Mouse (Mus musculus) hindbrain, embryonic 11.5 days (tissue): Measurements from ENCODE around the gene Nol9. TPM values are rescaled to one million over a fixed set of nuclear protein-coding genes. Genes with fewer than 3 reads are reported as not detected.

Source experiments
- ATAC-seq: fragments of 200-750 bp; cut with Nextera tagmentation; 2 replicates; pipeline ENCODE4 v1.8.0; 2017; ENCODE audit warnings: mild to moderate bottlenecking, moderate TSS enrichment, moderate library complexity; ENCODE audit not compliant: low FRiP score
- DNase-seq: peaks from one replicate; pipeline ENCODE4 v3.0.0-alpha.2; 2015; ENCODE audit warnings: low spot score
- H3K27ac ChIP-seq: fragments of 300-500 bp; sonication (generic); 2 replicates; pipeline ENCODE4 v1.5.1; 2014; ENCODE audit warnings: mild to moderate bottlenecking, low read depth, low read length
- H3K27me3 ChIP-seq: fragments of 300-500 bp; sonication (generic); 2 replicates; pipeline ENCODE4 v1.6.1; 2014; ENCODE audit warnings: mild to moderate bottlenecking, low read length, moderate library complexity, mixed read lengths; ENCODE audit not compliant: control insufficient read depth, insufficient read depth
- H3K36me3 ChIP-seq: fragments of 300-500 bp; sonication (generic); 2 replicates; pipeline ENCODE4 v1.6.1; 2014; ENCODE audit warnings: mild to moderate bottlenecking, low read length, moderate library complexity, mixed read lengths; ENCODE audit not compliant: control insufficient read depth, insufficient read depth
- H3K4me1 ChIP-seq: fragments of 300-500 bp; sonication (generic); replicated peaks from 2 replicates; pipeline ENCODE4 v1.6.1; 2014; ENCODE audit warnings: low read length, mixed read lengths; ENCODE audit not compliant: control insufficient read depth, insufficient read depth
- H3K4me2 ChIP-seq: fragments of 300-500 bp; sonication (generic); replicated peaks from 2 replicates; pipeline ENCODE4 v1.6.1; 2014; ENCODE audit warnings: mild to moderate bottlenecking, low read depth, low read length
- H3K4me3 ChIP-seq: fragments of 300-500 bp; sonication (generic); 2 replicates; pipeline ENCODE4 v1.5.1; 2014; ENCODE audit warnings: low read depth, low read length
- H3K9ac ChIP-seq: fragments of 300-500 bp; sonication (generic); 2 replicates; pipeline ENCODE4 v1.6.1; 2014; ENCODE audit warnings: low read depth, low read length
- H3K9me3 ChIP-seq: fragments of 300-500 bp; sonication (generic); 2 replicates; pipeline ENCODE4 v1.6.1; 2016; ENCODE audit warnings: low read length; ENCODE audit not compliant: control insufficient read depth
- WGBS: fragments of 180-500 bp; shearing (Covaris S2); extraction: QIAGEN DNeasy Blood & Tissue Kit; methylation state at CpG from one replicate; pipeline ENCODE4 v1.1.7; 2014; 5-methylcytosine and 5-hydroxymethylcytosine counted together
- polyA plus RNA-seq: library from polyadenylated mRNA; unstranded; fragments of >200 nt; fragmentation: Nextera tagmentation; extraction: Ambion mirVana; gene quantifications from 2 replicates; pipeline ENCODE4 v1.2.1, GENCODE M21; 2014

Nol9 gene
- polyA plus RNA-seq, 1 experiment from 2014 or later: 23.2 TPM

DNA sequence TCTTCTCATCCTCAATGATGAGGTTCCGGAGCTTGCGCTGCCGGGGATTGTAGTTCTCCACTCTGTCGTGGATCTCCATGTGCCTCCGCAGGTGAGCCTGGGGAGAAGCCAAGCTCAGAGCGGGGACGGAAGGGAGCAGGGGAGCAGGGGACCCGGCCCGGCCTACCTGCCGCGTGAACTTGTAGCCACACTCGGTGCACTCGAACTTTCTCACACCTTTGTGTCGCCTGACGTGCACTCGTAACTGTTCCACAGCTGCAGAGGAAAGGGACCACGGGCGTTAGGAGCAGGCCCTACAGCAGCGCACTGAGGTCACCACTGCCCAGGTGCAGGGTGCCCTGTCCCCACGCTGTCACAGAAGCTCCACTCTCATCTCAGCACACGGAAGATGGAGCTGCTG, 19.1 kb upstream of the Nol9 start:
- H3K36me3 ChIP-seq: peaks cover 8% of the 10 kb centered on the region
- 96% methylated on average over 21 of the region's 21 CpGs for WGBS
- no peak overlapping the region for H3K27ac ChIP-seq

DNA sequence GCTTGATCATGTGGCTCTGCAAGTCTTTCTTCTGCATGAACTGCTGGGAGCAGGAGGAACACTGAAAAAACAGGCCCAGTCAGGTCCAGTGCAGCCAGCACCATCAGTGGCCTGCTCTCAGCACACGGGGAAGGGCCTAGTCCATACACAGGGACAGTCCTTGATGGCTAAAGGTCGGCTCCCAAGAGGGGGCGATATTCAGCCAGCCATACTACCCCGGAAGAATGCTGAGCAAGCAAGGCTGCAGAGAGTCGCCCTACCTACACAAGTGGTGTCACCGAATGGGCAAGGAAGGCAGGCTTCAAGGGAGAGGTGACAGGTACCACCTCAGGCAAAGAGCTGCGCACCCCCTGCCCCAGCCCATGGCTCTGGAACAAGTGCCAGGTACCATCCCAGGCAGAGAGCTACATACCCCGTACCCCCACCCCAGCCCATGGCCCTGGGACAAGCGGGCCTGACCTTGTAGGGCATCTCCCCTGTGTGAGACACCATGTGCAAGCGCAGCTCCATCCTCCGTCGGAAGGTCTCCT, 17.5 kb upstream of the Nol9 start:
- Histone ChIP-seq H3K27me3 (no peaks in the 10 kb centered on the region), H3K36me3 (peaks cover 8% of the 10 kb centered on the region), H3K27ac (no peak overlapping the region), H3K4me2 (no peak overlapping the region), H3K9me3 (no peaks in the 10 kb centered on the region), H3K4me3 (no peak overlapping the region), H3K4me1 (peaks cover 13% of the 10 kb centered on the region), H3K9ac (no peak overlapping the region)
- no peak for ATAC-seq
- DNase-seq: no peak
- WGBS: 75% methylated on average over 12 of the region's 12 CpGs

More for the DNA sequence above, 19.1 kb upstream of the Nol9 start:
- H3K9ac ChIP-seq: no peak overlapping the region
- no peaks in the 10 kb centered on the region for H3K4me1 ChIP-seq
- no peaks in the 10 kb centered on the region for H3K27me3 ChIP-seq
- H3K9me3 ChIP-seq: no peaks in the 10 kb centered on the region
- no peak overlapping the region for H3K4me3 ChIP-seq
- no peak for ATAC-seq
- H3K4me2 ChIP-seq: no peak overlapping the region
- DNase-seq: no peak

DNA sequence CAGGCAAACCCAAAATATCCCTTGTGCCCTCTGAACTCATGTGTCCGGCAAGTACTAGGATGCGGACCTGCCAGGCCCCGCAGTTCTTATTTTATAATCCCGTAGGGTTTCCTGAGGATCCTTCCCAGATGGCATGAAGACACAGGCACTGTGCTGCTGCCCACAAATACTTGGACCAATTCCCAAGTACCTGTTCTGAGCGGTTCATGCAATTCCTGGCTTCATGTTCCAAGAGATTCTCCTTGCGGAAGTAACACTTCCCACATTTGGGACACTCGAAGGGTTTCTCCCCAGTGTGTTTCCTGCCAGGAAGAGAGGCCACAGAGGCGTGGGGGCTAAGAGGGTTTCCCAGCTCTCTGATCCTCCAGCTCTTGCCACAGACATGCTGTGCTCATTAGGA, 16.6 kb upstream of the Nol9 start:
- DNase-seq (no peak), ATAC-seq (no peak)
- Histone ChIP-seq H3K9ac (no peak overlapping the region), H3K4me2 (no peak overlapping the region), H3K27ac (no peak overlapping the region), H3K9me3 (no peaks in the 10 kb centered on the region), H3K4me1 (peaks cover 15% of the 10 kb centered on the region), H3K4me3 (no peak overlapping the region), H3K36me3 (peaks cover 8% of the 10 kb centered on the region), H3K27me3 (no peaks in the 10 kb centered on the region)
- 91% methylated on average over 8 of the region's 8 CpGs for WGBS

GRCm38 (mm10) chr4:152024525-152024924, 14.6 kb upstream of the Nol9 start:
- H3K9me3 ChIP-seq: no peaks in the 10 kb centered on the region
- peaks cover 24% of the 10 kb centered on the region for H3K4me1 ChIP-seq
- no peak overlapping the region for H3K27ac ChIP-seq
- ATAC-seq (no peak), DNase-seq (no peak)
- no peak overlapping the region for H3K9ac ChIP-seq
- peaks cover 8% of the 10 kb centered on the region for H3K36me3 ChIP-seq
- no peaks in the 10 kb centered on the region for H3K27me3 ChIP-seq
- H3K4me3 ChIP-seq: no peak overlapping the region
- no peak overlapping the region for H3K4me2 ChIP-seq
- WGBS: 91% methylated on average over 11 of the region's 11 CpGs

DNA sequence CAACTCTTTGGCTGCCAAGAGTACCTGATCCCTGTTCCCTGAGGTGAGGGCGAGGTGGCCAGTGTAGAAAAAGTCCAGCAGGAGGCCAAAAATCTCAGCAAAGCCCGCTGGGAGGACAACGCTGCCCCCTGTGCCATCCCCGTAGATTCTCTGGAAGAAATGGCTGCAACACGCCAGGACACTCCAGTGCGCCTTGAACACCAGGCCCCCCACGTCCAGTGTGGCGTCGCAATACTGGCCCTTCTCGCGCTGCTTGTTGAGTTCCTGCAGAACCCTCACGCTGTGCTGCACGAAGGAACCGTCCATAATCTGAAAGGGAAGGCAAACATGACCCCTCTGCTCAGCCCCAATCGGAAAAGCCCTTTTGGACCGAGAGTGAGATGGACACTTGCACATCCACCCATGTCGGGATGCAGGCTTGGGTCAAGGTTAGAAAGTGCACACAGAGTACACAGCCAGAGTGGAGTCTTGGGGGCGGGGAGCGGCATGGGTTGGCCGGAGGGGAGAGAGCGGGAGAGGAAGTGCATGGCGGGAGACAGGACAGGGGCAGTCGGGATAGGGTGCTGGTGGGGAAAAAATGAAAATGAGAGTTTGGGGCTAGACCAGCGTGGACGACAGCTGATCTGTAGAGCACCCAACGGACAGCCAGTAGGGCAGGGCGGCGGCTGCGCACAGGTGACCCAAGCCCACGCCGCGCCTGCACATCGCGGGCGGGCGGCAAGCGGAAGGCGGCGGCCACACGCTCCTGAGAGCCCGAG, 12.2 kb upstream of the Nol9 start:
- Histone ChIP-seq H3K27me3 (no peaks in the 10 kb centered on the region; the same call in 1 of the 2 replicates), H3K4me1 (peaks cover 24% of the 10 kb centered on the region), H3K9me3 (no peaks in the 10 kb centered on the region), H3K36me3 (no peaks in the 10 kb centered on the region), H3K9ac (peak overlapping the region; percentile 59), H3K27ac (no peak overlapping the region), H3K4me3 (peak overlapping the region; percentile 70), H3K4me2 (peak overlapping the region; percentile 95)
- ATAC-seq (peak; percentile 69), DNase-seq (no peak)
- 2% methylated on average over 41 of the region's 41 CpGs for WGBS

DNA sequence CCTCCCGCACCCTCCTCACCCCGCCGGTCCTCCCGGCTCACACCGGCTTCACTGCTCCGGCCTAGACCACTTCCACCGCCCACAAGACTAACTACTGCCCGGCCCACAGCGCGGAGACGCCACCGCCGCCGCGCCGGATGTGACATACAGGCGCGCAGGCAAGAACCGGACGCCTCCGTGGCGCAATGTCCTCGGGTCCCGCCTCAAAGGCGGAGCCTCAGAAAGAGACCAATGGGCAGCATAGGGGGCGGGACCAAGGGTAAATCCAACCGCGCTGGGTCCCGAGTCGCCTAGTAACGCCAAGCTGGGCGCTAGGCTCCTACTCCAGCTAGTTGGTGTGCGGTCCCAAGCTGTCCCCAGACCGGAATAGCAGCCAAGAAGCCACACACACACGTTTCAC, 11.6 kb upstream of the Nol9 start, which contains the start of gene Zbtb48:
Zbtb48 (minus strand) TSS at position 148 of the 400 bp plus-strand sequence.
- Histone ChIP-seq H3K36me3 (no peaks in the 10 kb centered on the region), H3K27ac (no peak within 1 kb of the TSS), H3K9ac (peak within 1 kb of the TSS; percentile 59), H3K4me1 (peaks cover 24% of the 10 kb centered on the region), H3K9me3 (no peaks in the 10 kb centered on the region), H3K4me3 (peak within 1 kb of the TSS; percentile 70), H3K4me2 (peak within 1 kb of the TSS; percentile 95), H3K27me3 (no peaks in the 10 kb centered on the region; the same call in 1 of the 2 replicates)
- under 1% methylated on average over 35 of the region's 35 CpGs for WGBS
- ATAC-seq (peak; percentile 97), DNase-seq (peak; percentile 97)

- Histone ChIP-seq H3K36me3 (no peaks in the 10 kb centered on the region), H3K27me3 (no peaks in the 10 kb centered on the region; the same call in 1 of the 2 replicates), H3K27ac (no peak overlapping the region), H3K4me2 (peak overlapping the region; percentile 95), H3K9me3 (no peaks in the 10 kb centered on the region), H3K4me3 (peak overlapping the region; percentile 70; the same call in 1 of the 2 replicates), H3K9ac (no peak overlapping the region; the same call in none of the 2 replicates), H3K4me1 (peaks cover 24% of the 10 kb centered on the region)
- ATAC-seq: no peak
- 61% methylated on average over 15 of the region's 15 CpGs for WGBS
- no peak for DNase-seq
Measured at GRCm38 (mm10) chr4:152028456-152028855, 10.7 kb upstream of the Nol9 start.

DNA sequence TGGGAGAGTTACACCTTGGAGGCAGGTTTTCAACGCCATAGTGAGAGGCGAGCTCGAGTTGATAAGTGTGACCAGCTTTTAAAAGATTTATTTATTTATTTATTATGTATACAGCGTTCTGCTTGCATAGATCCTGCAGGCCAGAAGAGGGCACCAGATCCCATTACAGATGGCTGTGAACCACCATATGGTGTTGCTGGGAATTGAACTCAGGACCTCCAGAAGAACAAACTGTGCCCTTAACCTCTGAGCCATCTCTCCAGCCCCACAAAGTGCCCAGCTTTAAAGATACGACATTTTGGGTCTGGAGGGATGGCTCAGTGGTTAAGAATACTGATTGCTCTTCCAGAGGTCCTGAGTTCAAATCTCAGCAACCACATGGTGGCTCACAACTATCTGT, 10.0 kb upstream of the Nol9 start:
- ATAC-seq: no peak
- H3K4me2 ChIP-seq: no peak overlapping the region

GRCm38 (mm10) chr4:152029997-152030396, 9.1 kb upstream of the Nol9 start:
- ATAC-seq: no peak
- no peak for DNase-seq
- Histone ChIP-seq H3K36me3 (no peaks in the 10 kb centered on the region), H3K9me3 (no peaks in the 10 kb centered on the region), H3K27ac (no peak overlapping the region), H3K9ac (no peak overlapping the region), H3K4me2 (no peak overlapping the region), H3K4me1 (peaks cover 24% of the 10 kb centered on the region), H3K4me3 (no peak overlapping the region), H3K27me3 (no peaks in the 10 kb centered on the region; the same call in 1 of the 2 replicates)
- WGBS: 67% methylated on average over 4 of the region's 4 CpGs

More for the DNA sequence above, 10.0 kb upstream of the Nol9 start:
- WGBS: 47% methylated on average over 5 of the region's 5 CpGs
- no peak overlapping the region for H3K27ac ChIP-seq
- no peaks in the 10 kb centered on the region for H3K36me3 ChIP-seq
- no peaks in the 10 kb centered on the region for H3K9me3 ChIP-seq
- peaks cover 24% of the 10 kb centered on the region for H3K4me1 ChIP-seq
- no peaks in the 10 kb centered on the region; the same call in 1 of the 2 replicates for H3K27me3 ChIP-seq
- no peak for DNase-seq
- no peak overlapping the region for H3K4me3 ChIP-seq
- H3K9ac ChIP-seq: no peak overlapping the region
